Mouse (Mus musculus): ENCODE measurements around the gene Asxl1. TPM values are rescaled to one million over a fixed set of nuclear protein-coding genes. Genes with fewer than 3 reads are reported as not detected.
A peak's percentile ranks its signal among the peaks of the same experiment; 100 is the strongest.

Gene Asxl1
- total and polyA plus RNA-seq, 3 experiments: 15.2 to 35.5 TPM; not detected in 1

DNA sequence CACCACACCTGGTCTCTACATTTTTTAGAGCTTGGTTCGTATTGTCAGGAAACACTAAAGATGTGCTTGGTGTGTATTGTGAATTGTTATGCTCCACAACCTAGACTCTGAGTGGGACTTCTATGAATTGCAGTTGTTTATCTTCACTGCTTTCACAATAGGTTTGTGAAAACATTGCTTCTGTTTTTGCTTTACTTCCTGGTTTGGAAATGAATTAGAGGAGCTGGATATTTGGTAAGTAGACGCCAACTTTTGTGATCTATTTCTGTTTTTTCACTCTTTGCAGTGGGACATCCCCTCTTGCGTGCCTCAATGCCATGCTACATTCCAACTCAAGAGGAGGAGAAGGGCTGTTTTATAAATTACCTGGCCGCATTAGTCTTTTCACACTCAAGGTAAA, 11.2 kb downstream of the Asxl1 start:
- H3K27ac ChIP-seq (ENCODE audit: control insufficient read depth, low read depth, low read length): no peak overlapping the region
- H3K9me3 ChIP-seq (replicated peaks; ENCODE audit: insufficient read depth, low read length): no peaks in the 10 kb centered on the region
- TF ChIP-seq CHD1 (IDR thresholded peaks at IDR 0.05; ENCODE audit: low read depth, low read length): no peak
- TF ChIP-seq MYB (IDR thresholded peaks at IDR 0.05; ENCODE audit: low read depth, low read length): no peak
- TF ChIP-seq SIN3A (IDR thresholded peaks at IDR 0.05; ENCODE audit: low read length): no peak
- no peak for TF ChIP-seq POLR2AphosphoS5 (IDR thresholded peaks at IDR 0.05; ENCODE audit: borderline replicate concordance, low read depth, low read length)
- no peak for TF ChIP-seq MXI1 (IDR thresholded peaks at IDR 0.05; ENCODE audit: low read depth, low read length)
- no peak for TF ChIP-seq JUND (IDR thresholded peaks at IDR 0.05; ENCODE audit: low read depth, low read length)
- TF ChIP-seq ZMIZ1 (IDR thresholded peaks at IDR 0.05; ENCODE audit: low read depth, low read length): no peak
- no peak for TF ChIP-seq MAZ (IDR thresholded peaks at IDR 0.05; ENCODE audit: low read depth, low read length)
- no peak for TF ChIP-seq ETS1 (IDR thresholded peaks at IDR 0.05; ENCODE audit: low read depth, low read length)
- TF ChIP-seq MYC (IDR thresholded peaks at IDR 0.05; ENCODE audit: low read depth, low read length): no peak
- no peak for TF ChIP-seq CHD2 (IDR thresholded peaks at IDR 0.05; ENCODE audit: low read length)
- TF ChIP-seq NRF1 (IDR thresholded peaks at IDR 0.05; ENCODE audit: insufficient read depth, low read depth, low read length, poor library complexity, severe bottlenecking): no peak
- TF ChIP-seq SMC3 (IDR thresholded peaks at IDR 0.05; ENCODE audit: low read depth, low read length): no peak
- TF ChIP-seq KAT2A (conservative IDR thresholded peaks at IDR 0.05; ENCODE audit: low read depth, low read length): no peak
- TF ChIP-seq TCF12 (IDR thresholded peaks at IDR 0.05; ENCODE audit: low read depth, low read length): no peak
- TF ChIP-seq RCOR1 (IDR thresholded peaks at IDR 0.05; ENCODE audit: low read depth, low read length): no peak
- no peak for TF ChIP-seq NELFE (IDR thresholded peaks at IDR 0.05; ENCODE audit: low read depth, low read length)
- peaks cover 8% of the 10 kb centered on the region for H3K79me2 ChIP-seq (ENCODE audit: control insufficient read depth, insufficient read depth, low read length, poor library complexity)
- DNase-seq (ENCODE audit: low read depth, low spot score): no peak
- H3K27me3 ChIP-seq (ENCODE audit: control insufficient read depth in 1 of 2, insufficient read depth in 2 of 2, low read length in 2 of 2): no peaks in the 10 kb centered on the region
- peaks cover 2 to 3% of the 10 kb centered on the region in 2 experiments; a peak in 3 of 4 replicates for H3K4me1 ChIP-seq (ENCODE audit: control insufficient read depth in 1 of 2, insufficient read depth in 2 of 2, low read length in 2 of 2)
- H3K9ac ChIP-seq (ENCODE audit: control insufficient read depth, low read depth, low read length, poor library complexity, severe bottlenecking): no peak overlapping the region
- H3K4me3 ChIP-seq (ENCODE audit: control insufficient read depth in 1 of 2, insufficient read depth in 1 of 2, low read depth in 2 of 2, low read length in 2 of 2): no peak overlapping the region
- H3K36me3 ChIP-seq (ENCODE audit: control insufficient read depth in 1 of 2, insufficient read depth in 2 of 2, low read length in 2 of 2): peaks cover 15 to 39% of the 10 kb centered on the region in 2 experiments

- H3K79me2 ChIP-seq (ENCODE audit: control insufficient read depth, insufficient read depth, low read length, poor library complexity): 0 out of 2 replicates have a peak, but pooled peaks cover under 1% of the 10 kb centered on the region
- no peaks in the 10 kb centered on the region for H3K9me3 ChIP-seq (replicated peaks; ENCODE audit: insufficient read depth, low read length)
- H3K4me1 ChIP-seq (ENCODE audit: control insufficient read depth in 1 of 2, insufficient read depth in 2 of 2, low read length in 2 of 2): peaks cover 2 to 3% of the 10 kb centered on the region in 2 experiments; a peak in 3 of 4 replicates
- H3K36me3 ChIP-seq (ENCODE audit: control insufficient read depth in 1 of 2, insufficient read depth in 2 of 2, low read length in 2 of 2): peaks cover 10 to 34% of the 10 kb centered on the region in 2 experiments
- no peak overlapping the region for H3K4me3 ChIP-seq (ENCODE audit: control insufficient read depth in 1 of 2, insufficient read depth in 1 of 2, low read depth in 2 of 2, low read length in 2 of 2)
- H3K27me3 ChIP-seq (ENCODE audit: control insufficient read depth in 1 of 2, insufficient read depth in 2 of 2, low read length in 2 of 2): no peaks in the 10 kb centered on the region
- H3K9ac ChIP-seq (ENCODE audit: control insufficient read depth, low read depth, low read length, poor library complexity, severe bottlenecking): no peak overlapping the region
- DNase-seq (ENCODE audit: low read depth, low spot score): peak; percentile 43
- no peak overlapping the region; the same call in 1 of the 2 replicates for H3K27ac ChIP-seq (ENCODE audit: control insufficient read depth, low read depth, low read length)
- no peak for TF ChIP-seq POLR2A (IDR thresholded peaks at IDR 0.05; ENCODE audit: control insufficient read depth in 1 of 2, insufficient read depth in 1 of 2, low read depth in 1 of 2, low read length in 2 of 2, poor library complexity in 1 of 2)
- TF ChIP-seq NELFE (IDR thresholded peaks at IDR 0.05; ENCODE audit: low read depth, low read length): no peak
- peak; percentile 75; the same call in 1 of the 2 replicates for TF ChIP-seq MAFK (IDR thresholded peaks at IDR 0.05; ENCODE audit: borderline replicate concordance, low read depth, low read length)
- no peak for TF ChIP-seq MYB (IDR thresholded peaks at IDR 0.05; ENCODE audit: low read depth, low read length)
- no peak for TF ChIP-seq ZMIZ1 (IDR thresholded peaks at IDR 0.05; ENCODE audit: low read depth, low read length)
- TF ChIP-seq ZC3H11A (IDR thresholded peaks at IDR 0.05; ENCODE audit: low read depth, low read length): no peak
- TF ChIP-seq USF1 (IDR thresholded peaks at IDR 0.05; ENCODE audit: low read depth, low read length): peak; percentile 55; the same call in 1 of the 2 replicates
- no peak for TF ChIP-seq E2F4 (IDR thresholded peaks at IDR 0.05; ENCODE audit: borderline replicate concordance, low read depth, low read length)
- TF ChIP-seq CHD1 (IDR thresholded peaks at IDR 0.05; ENCODE audit: low read depth, low read length): no peak
- peak; percentile 61; the same call in 1 of the 2 replicates for TF ChIP-seq GABPA (IDR thresholded peaks at IDR 0.05; ENCODE audit: low read depth, low read length)
- TF ChIP-seq RAD21 (IDR thresholded peaks at IDR 0.05; ENCODE audit: low read depth, low read length): no peak
- no peak for TF ChIP-seq CHD2 (IDR thresholded peaks at IDR 0.05; ENCODE audit: low read length)
- TF ChIP-seq MAX (IDR thresholded peaks at IDR 0.05; ENCODE audit: low read length): no peak
- peak; percentile 69 for TF ChIP-seq ETS1 (IDR thresholded peaks at IDR 0.05; ENCODE audit: low read depth, low read length)
- TF ChIP-seq ZKSCAN1 (IDR thresholded peaks at IDR 0.05; ENCODE audit: low read depth, low read length): no peak
- TF ChIP-seq KAT2A (conservative IDR thresholded peaks at IDR 0.05; ENCODE audit: low read depth, low read length): no peak
- no peak for TF ChIP-seq POLR2AphosphoS5 (IDR thresholded peaks at IDR 0.05; ENCODE audit: borderline replicate concordance, low read depth, low read length)
- TF ChIP-seq USF2 (IDR thresholded peaks at IDR 0.05; ENCODE audit: borderline replicate concordance in 1 of 2, insufficient read depth in 1 of 2, low read depth in 1 of 2, low read length in 2 of 2): no peak
- TF ChIP-seq SIN3A (IDR thresholded peaks at IDR 0.05; ENCODE audit: low read length): 0 out of 2 replicates have a peak, but pooled peaks have one; percentile 33
- no peak for TF ChIP-seq RCOR1 (IDR thresholded peaks at IDR 0.05; ENCODE audit: low read depth, low read length)
- TF ChIP-seq TCF12 (IDR thresholded peaks at IDR 0.05; ENCODE audit: low read depth, low read length): peak; percentile 38; the same call in 1 of the 2 replicates
- no peak for TF ChIP-seq UBTF (IDR thresholded peaks at IDR 0.05; ENCODE audit: borderline replicate concordance, insufficient read depth, low read depth, low read length)
Observed at GRCm38 (mm10) chr2:153361101-153361710, 15.6 kb downstream of the Asxl1 start.

Measured in MEL (cell line).